Mouse (Mus musculus): ENCODE measurements around the gene Gmeb2.

- TF ChIP-seq CTCF (IDR thresholded peaks at IDR 0.05; ENCODE audit: low read depth), result no peak
- TF ChIP-seq EP300 (IDR thresholded peaks at IDR 0.05; ENCODE audit: low read depth), result no peak
Measured at GRCm38 (mm10) chr2:181243706-181244394, 44.0 kb downstream of the Gmeb2 start.

Data from liver, postnatal 0 days (tissue).